17 mouse cellular contexts compared by ENCODE assay signal in the genomic region with DNA sequence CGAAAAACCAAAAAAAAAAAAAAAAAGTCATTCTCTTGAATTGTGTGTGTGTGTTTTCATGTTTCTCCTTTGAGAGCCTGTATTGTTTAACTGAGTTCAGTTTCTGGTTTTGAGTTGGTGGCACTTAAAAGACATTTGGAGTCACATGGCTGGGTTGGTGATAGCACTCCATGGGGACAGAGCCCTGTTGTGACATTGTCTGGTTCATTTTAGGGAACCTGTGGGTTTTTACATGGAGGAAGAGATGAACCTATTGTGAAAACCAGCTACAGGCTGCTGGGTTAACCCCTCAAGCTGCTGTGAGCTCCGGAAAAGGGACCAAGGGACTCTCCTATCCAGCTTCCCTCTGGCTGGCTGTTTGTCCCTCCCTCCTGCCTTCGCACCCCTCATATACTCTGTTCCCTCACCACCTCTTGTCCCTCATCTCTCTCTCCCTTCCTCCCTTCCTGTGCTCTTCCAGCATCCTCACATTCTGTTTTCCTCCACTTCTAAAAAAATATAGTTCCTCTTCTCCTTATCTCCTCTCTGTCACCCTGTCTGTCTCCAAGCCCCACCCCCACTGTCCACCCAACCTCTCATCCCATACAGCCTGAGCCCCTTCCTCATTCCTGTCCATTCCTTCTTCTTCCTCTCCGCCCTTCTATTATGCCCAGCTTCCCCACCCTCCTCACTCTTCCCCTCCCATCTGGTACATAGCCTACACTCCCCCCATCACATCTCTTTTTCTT. TPM values are rescaled to one million over a fixed set of nuclear protein-coding genes. Genes with fewer than 3 reads are reported as not detected.
DNase-seq lines count a peak whose midpoint lies in the region; ATAC-seq and TF ChIP-seq lines count a peak whose summit lies in the region.
"Had no signal": no experiment of that assay in that cellular context is flagged by ENCODE, and none has a peak within 500 bp of the region (broad histone marks: within the 10 kb centered on the region; RNA-seq: fewer than 3 reads in every experiment).

No protein-coding gene starts in this region.

- no peaks in the 10 kb centered on the region for H3K36me3 ChIP-seq in liver, embryonic 15.5 days (replicated peaks)
- H3K36me3 ChIP-seq in hindbrain, postnatal 0 days (ENCODE audit: insufficient read depth, low read length) = no peaks in the 10 kb centered on the region
- H3K36me3 ChIP-seq: forebrain, embryonic 15.5 days; kidney, embryonic 15.5 days; limb, embryonic 13.5 days; midbrain, embryonic 10.5 days had no signal

- peaks cover 5% of the 10 kb centered on the region for H3K4me1 ChIP-seq in liver, embryonic 15.5 days (replicated peaks)
- no peaks in the 10 kb centered on the region for H3K4me1 ChIP-seq in hindbrain, postnatal 0 days (ENCODE audit: insufficient read depth, low read length)
- H3K4me1 ChIP-seq: forebrain, embryonic 15.5 days; kidney, embryonic 15.5 days; limb, embryonic 13.5 days; midbrain, embryonic 10.5 days had no signal

- no peaks in the 10 kb centered on the region for H3K27me3 ChIP-seq in liver, embryonic 15.5 days
- no peaks in the 10 kb centered on the region for H3K27me3 ChIP-seq in hindbrain, postnatal 0 days (ENCODE audit: insufficient read depth, low read length)
- H3K27me3 ChIP-seq: forebrain, embryonic 15.5 days had no signal

- ATAC-seq in common myeloid progenitor, adult 5-6 weeks (replicated peaks; ENCODE audit: low read depth, poor library complexity, severe bottlenecking) = peak; percentile 95
- ATAC-seq in liver, embryonic 15.5 days (ENCODE audit: insufficient read depth) = peak; percentile 31; the same call in 1 of the 2 replicates
- ATAC-seq in monocyte, adult 5-6 weeks (replicated peaks; ENCODE audit: insufficient number of reproducible peaks, low FRiP score, low TSS enrichment, poor library complexity, severe bottlenecking) = peak; percentile 96
- no peak for ATAC-seq in hindbrain, postnatal 0 days
- ATAC-seq: forebrain, embryonic 15.5 days had no signal

- H3K4me2 ChIP-seq in liver, embryonic 15.5 days = no peak overlapping the region
- H3K4me2 ChIP-seq in hindbrain, postnatal 0 days (ENCODE audit: low read depth, low read length) = no peak overlapping the region
- H3K4me2 ChIP-seq: forebrain, embryonic 15.5 days; kidney, embryonic 15.5 days; limb, embryonic 13.5 days had no signal

- H3K4me3 ChIP-seq in liver, embryonic 15.5 days (replicated peaks) = no peak overlapping the region
- H3K4me3 ChIP-seq in hindbrain, postnatal 0 days (ENCODE audit: low read length) = no peak overlapping the region
- H3K4me3 ChIP-seq: forebrain, embryonic 15.5 days; heart, adult 2 months; kidney, embryonic 15.5 days; limb, embryonic 13.5 days; midbrain, embryonic 10.5 days had no signal

- no peak for TF ChIP-seq CTCF in hindbrain, postnatal 0 days (IDR thresholded peaks at IDR 0.05; ENCODE audit: low read depth)

- 43% methylated on average over 4 of the region's 4 CpGs for WGBS in liver, embryonic 15.5 days (ENCODE audit: insufficient replicate concordance)
- WGBS in hindbrain, postnatal 0 days = 82% methylated on average over 4 of the region's 4 CpGs

- DNase-seq in heart, adult 11 months = peak; percentile 89
- no peak for DNase-seq in heart, postnatal 4 days
- DNase-seq in hindbrain, postnatal 0 days (ENCODE audit: low spot score) = no peak
- DNase-seq in urinary bladder, postnatal 14 days (ENCODE audit: low spot score) = no peak
- no peak for DNase-seq in kidney, postnatal 4 days
- DNase-seq: adrenal gland, adult 8-10 months; cerebellum, adult 9-11 months; heart, adult 2 months; spleen, adult 18-20 months; thymus, postnatal 14 days had no signal

- no peaks in the 10 kb centered on the region for H3K9me3 ChIP-seq in liver, embryonic 15.5 days (replicated peaks)
- H3K9me3 ChIP-seq in hindbrain, postnatal 0 days (ENCODE audit: low read length) = no peaks in the 10 kb centered on the region
- H3K9me3 ChIP-seq: forebrain, embryonic 15.5 days; kidney, embryonic 15.5 days; limb, embryonic 13.5 days; midbrain, embryonic 10.5 days had no signal

- no peak overlapping the region for H3K27ac ChIP-seq in liver, embryonic 15.5 days (replicated peaks)
- H3K27ac ChIP-seq in hindbrain, postnatal 0 days = no peak overlapping the region
- H3K27ac ChIP-seq: forebrain, embryonic 15.5 days; heart, adult 2 months; kidney, embryonic 15.5 days; limb, embryonic 13.5 days; midbrain, embryonic 10.5 days had no signal

- no peak overlapping the region for H3K9ac ChIP-seq in liver, embryonic 15.5 days
- H3K9ac ChIP-seq in hindbrain, postnatal 0 days (replicated peaks; ENCODE audit: low read length) = no peak overlapping the region
- H3K9ac ChIP-seq: forebrain, embryonic 15.5 days; kidney, embryonic 15.5 days; limb, embryonic 13.5 days had no signal

RNA-seq across cellular contexts. Expression of gene Sh3kbp1, which starts 11.6 kb away (rescaled TPM):
- total RNA-seq in heart, postnatal 4 days (2021) = 100 to 1,000 TPM; 279 to 282 TPM
- 78.7 and 80.3 TPM in 2 replicates for total RNA-seq in common myeloid progenitor, adult 5-6 weeks (2017)
- polyA plus RNA-seq in liver, embryonic 15.5 days (2015; fragmentation: Nextera tagmentation; extraction: Ambion mirVana) = 12.6 and 13.4 TPM in 2 replicates
- 169 to 178 TPM (median 177 TPM) in 3 replicates for total RNA-seq in monocyte, adult 5-6 weeks (2017)
- 42.0 and 45.5 TPM in 2 replicates for total RNA-seq in hindbrain, postnatal 0 days (2014; rRNA removed)
- polyA plus RNA-seq in hindbrain, postnatal 0 days (2015; fragmentation: Nextera tagmentation; extraction: Ambion mirVana) = 41.1 and 43.4 TPM in 2 replicates
